Mouse (Mus musculus): ENCODE results near the gene Klc1.

GRCm38 (mm10) chr12:111843470-111843869, 84.8 kb downstream of the Klc1 start:
- TF ChIP-seq CTCF (IDR thresholded peaks at IDR 0.05; ENCODE audit: control insufficient read depth, insufficient read depth, low read length): no peak
- no peak for TF ChIP-seq POLR2A (IDR thresholded peaks at IDR 0.05; ENCODE audit: borderline replicate concordance, control insufficient read depth, low read depth, low read length)
